Mouse (Mus musculus): ENCODE results near the gene Napb.

Gene Napb

DNA sequence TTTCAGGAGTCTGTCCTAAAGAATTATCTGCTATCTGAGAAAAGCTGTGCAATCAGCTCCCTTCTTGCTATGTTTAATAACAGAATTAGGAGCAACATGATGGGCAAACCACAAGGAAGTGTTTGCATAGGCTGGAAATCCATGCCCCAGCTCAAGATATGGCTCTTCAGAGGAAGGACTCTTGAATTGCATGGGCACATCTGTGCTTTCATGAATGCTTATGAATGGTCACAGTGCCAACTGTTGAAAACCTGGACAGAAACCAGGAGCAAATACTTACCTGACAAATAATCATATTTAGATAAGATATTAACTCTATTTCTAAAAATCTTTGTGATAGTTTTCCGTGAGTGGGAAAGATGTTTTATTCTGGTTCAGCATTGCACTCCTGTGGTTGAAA, 45.4 kb downstream of the Napb start:
- no peak for DNase-seq

DNA sequence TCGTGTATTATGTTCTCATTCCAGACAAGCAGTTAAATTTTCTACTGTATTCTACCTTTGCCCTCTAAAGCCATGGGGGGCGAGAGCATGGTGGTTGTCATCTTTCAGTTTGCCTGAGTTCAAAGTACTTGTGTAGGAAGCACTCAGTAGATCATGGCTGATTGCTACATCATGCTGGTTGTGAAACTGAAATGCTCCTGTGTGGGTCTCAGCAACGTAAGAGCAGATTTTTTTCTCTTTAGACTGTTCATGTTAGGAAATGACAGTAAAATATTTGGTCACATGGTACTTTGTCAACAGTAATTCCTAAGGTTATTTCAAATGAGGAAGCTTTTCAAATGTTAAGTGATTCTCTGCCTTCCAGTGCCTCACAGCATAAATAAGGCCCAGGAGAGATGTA, 46.6 kb downstream of the Napb start:
- no peak for DNase-seq

DNA sequence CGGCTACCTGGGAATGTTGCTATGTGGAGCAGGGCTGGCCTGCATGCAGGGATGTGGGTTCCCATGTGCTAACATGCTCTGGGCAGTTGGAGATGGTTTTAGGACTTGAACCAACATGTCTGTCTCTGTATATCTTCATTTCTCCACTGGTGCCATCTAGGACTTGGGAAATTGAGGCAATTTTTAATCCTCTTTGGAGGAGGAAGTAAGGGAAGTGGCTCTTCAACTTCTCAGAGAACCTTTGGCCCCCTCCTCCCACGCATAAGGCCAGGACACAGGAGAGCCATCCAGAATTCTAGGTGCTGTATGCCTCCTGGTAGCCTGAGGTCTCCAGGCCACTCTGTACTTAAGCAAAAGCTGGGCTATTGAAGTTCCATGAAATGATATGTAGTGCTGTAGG, 47.3 kb downstream of the Napb start:
- DNase-seq, result no peak

GRCm38 (mm10) chr2:148683031-148683430, 49.2 kb downstream of the Napb start:
- no peak for DNase-seq

- DNase-seq, result peak; percentile 61
Measured at GRCm38 (mm10) chr2:148681461-148681891, 50.8 kb downstream of the Napb start.

GRCm38 (mm10) chr2:148680775-148681291, 51.4 kb downstream of the Napb start, which contains the start of gene Gzf1:
Gzf1 (plus strand) TSS chr2:148681023.
- DNase-seq, result peak; percentile 100

DNA sequence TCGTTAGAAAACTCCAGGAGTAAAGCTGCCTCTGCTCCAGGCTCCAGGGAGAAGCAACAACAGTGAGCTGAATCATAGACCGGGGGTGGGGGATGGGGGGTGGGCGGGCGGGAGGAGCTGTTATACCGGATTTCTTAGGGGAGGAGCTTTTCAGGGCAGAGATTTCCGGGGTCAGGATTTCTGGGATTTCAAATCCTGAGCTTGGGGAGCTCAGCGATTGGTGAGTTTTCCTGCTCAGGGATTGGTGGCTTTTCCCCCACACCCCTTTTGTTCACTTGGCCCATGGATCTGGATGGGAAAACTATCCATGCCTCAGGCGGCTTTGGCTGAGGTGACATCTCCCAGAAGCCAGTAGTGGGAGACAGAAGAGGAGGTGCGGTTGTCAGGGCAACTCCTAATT, 52.9 kb downstream of the Napb start:
- peak; percentile 89 for DNase-seq

- DNase-seq, result peak; percentile 49
Measured at GRCm38 (mm10) chr2:148677801-148678200, 54.5 kb downstream of the Napb start.

GRCm38 (mm10) chr2:148672199-148673096, 59.8 kb downstream of the Napb start, which contains the start of gene Nxt1:
Nxt1 (plus strand) TSS chr2:148672601.
- DNase-seq, result peak; percentile 99

- no peak for DNase-seq
Measured at GRCm38 (mm10) chr2:148663458-148663857, 68.8 kb downstream of the Napb start.

DNA sequence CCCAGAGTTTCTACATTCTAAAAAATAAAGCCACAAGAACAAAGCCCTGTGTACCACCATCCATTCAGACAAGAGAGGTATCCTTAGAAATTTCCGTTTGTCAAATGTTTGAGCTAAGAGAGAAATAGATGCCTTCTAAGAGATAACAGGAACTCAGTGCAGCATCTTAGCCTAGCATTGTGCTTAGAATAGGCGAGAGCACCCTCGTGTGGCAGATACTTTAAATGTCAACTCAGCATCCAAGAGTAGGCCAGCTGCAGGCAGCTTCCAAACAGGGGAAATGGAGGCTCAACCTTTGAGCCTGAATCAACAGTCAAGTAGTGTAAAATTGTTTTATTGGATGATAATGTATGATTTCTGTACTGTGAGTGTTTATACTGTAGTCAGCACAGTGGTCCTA, 77.3 kb downstream of the Napb start:
- DNase-seq, result peak; percentile 72

- DNase-seq, result no peak
Measured at GRCm38 (mm10) chr2:148650587-148651357, 81.5 kb downstream of the Napb start.

- no peak for DNase-seq
Measured at GRCm38 (mm10) chr2:148644421-148645000, 87.8 kb downstream of the Napb start.
